Mouse (Mus musculus) lung, adult 2 months (tissue): ENCODE results near the gene Tap2. TPM values are rescaled to one million over a fixed set of nuclear protein-coding genes. Genes with fewer than 3 reads are reported as not detected.
A peak's percentile ranks its signal among the peaks of the same experiment; 100 is the strongest.
"Not testable (repeated sequence)": the region's sequence is repeated elsewhere in the genome, so short reads cannot be mapped to it uniquely, and the experiment has no call there.

Experiments
- DNase-seq: peaks from one replicate; pipeline ENCODE4 v3.0.0; 2022
- H3K4me1 ChIP-seq: fragments of 200-500 bp; 2 replicates; pipeline ENCODE4 v1.6.1; 2011; ENCODE audit warnings: low read length; ENCODE audit not compliant: control insufficient read depth, insufficient read depth
- H3K4me3 ChIP-seq: fragments of 200-500 bp; replicated peaks from 2 replicates; pipeline ENCODE3; 2011; ENCODE audit warnings: low read depth, mild to moderate bottlenecking, control low read depth, low read length; ENCODE audit errors: extremely low read depth
- CTCF ChIP-seq: fragments of 200-500 bp; IDR thresholded peaks from 2 replicates; pipeline ENCODE4 v1.5.1; 2011; ENCODE audit warnings: mild to moderate bottlenecking, low read length, control low read depth; ENCODE audit not compliant: insufficient read depth
- POLR2A ChIP-seq: fragments of 200-500 bp; IDR thresholded peaks from 2 replicates; pipeline ENCODE4 v1.6.1; 2011; ENCODE audit warnings: low read depth, mild to moderate bottlenecking, control low read depth, low read length, borderline replicate concordance; ENCODE audit errors: extremely low read depth
- WGBS: fragments of 180-500 bp; shearing (Covaris S2); methylation state at CpG from one replicate; pipeline ENCODE4 v1.1.7; 2018; 5-methylcytosine and 5-hydroxymethylcytosine counted together
- polyA plus RNA-seq: library from polyadenylated mRNA; depleted of rRNA; stranded (reverse); fragments of >200 nt; gene quantifications from 2 replicates; pipeline ENCODE4 v1.2.3, GENCODE M21; 2012

Gene Tap2
- polyA plus RNA-seq, 1 experiment, result 68.8 TPM

- peak; percentile 40; the same call in 1 of the 2 replicates for TF ChIP-seq CTCF
- TF ChIP-seq POLR2A, result no peak
- H3K4me3 ChIP-seq, result no peak overlapping the region
- no peak for DNase-seq
- H3K4me1 ChIP-seq, result 0 out of 2 replicates have a peak, but pooled peaks cover 5% of the 10 kb centered on the region
- WGBS, result 53% methylated on average over 3 of the region's 3 CpGs
Measured at GRCm38 (mm10) chr17:34209680-34210079, 6.4 kb downstream of the Tap2 start.

DNA sequence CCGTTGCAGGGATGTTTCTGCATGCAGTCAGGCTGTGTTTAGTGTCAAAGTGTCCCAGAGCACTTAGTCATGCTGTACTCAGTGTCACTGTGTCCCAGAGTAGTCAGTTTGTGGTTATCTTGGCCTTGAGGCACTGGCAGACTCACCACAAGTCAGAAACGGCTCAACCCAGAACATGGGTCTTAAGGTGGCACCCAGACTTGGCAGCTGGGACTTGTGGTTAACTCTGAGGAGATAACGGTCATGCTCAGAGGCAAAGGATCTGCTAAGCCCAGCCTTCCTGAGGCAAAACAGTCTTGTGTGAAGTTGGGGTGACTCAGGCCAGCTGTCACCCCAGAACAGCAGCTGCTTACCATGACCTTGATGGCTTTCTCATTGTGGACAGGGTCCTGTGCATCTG, 7.3 kb downstream of the Tap2 start:
- Histone ChIP-seq H3K4me1 (0 out of 2 replicates have a peak, but pooled peaks cover 2% of the 10 kb centered on the region), H3K4me3 (no peak overlapping the region)
- WGBS, result 65% methylated on average over 3 of the region's 3 CpGs
- TF ChIP-seq POLR2A (no peak), CTCF (no peak)
- DNase-seq, result no peak

GRCm38 (mm10) chr17:34211746-34212365, 8.5 kb downstream of the Tap2 start:
- Histone ChIP-seq H3K4me3 (no peak overlapping the region), H3K4me1 (no peaks in the 10 kb centered on the region)
- TF ChIP-seq CTCF (no peak), POLR2A (no peak)
- 49% methylated on average over 23 of the region's 23 CpGs for WGBS
- DNase-seq, result no peak

- no peaks in the 10 kb centered on the region for H3K4me1 ChIP-seq
- H3K4me3 ChIP-seq, result no peak overlapping the region
- WGBS, result 72% methylated on average over 21 of the region's 21 CpGs
- no peak for TF ChIP-seq CTCF
- TF ChIP-seq POLR2A, result no peak
- no peak for DNase-seq
Measured at GRCm38 (mm10) chr17:34213936-34214335, 10.6 kb downstream of the Tap2 start.

GRCm38 (mm10) chr17:34215176-34215575, 11.8 kb downstream of the Tap2 start:
- DNase-seq, result no peak
- no peaks in the 10 kb centered on the region for H3K4me1 ChIP-seq
- TF ChIP-seq CTCF (no peak), POLR2A (no peak)
- no peak overlapping the region for H3K4me3 ChIP-seq
- WGBS, result 89% methylated on average over 12 of the region's 12 CpGs

- TF ChIP-seq POLR2A, result no peak
- no peak for TF ChIP-seq CTCF
- Histone ChIP-seq H3K4me1 (no peaks in the 10 kb centered on the region), H3K4me3 (no peak overlapping the region)
- 80% methylated on average over 8 of the region's 8 CpGs for WGBS
- no peak for DNase-seq
Measured at GRCm38 (mm10) chr17:34217216-34217928, 14.0 kb downstream of the Tap2 start.

DNA sequence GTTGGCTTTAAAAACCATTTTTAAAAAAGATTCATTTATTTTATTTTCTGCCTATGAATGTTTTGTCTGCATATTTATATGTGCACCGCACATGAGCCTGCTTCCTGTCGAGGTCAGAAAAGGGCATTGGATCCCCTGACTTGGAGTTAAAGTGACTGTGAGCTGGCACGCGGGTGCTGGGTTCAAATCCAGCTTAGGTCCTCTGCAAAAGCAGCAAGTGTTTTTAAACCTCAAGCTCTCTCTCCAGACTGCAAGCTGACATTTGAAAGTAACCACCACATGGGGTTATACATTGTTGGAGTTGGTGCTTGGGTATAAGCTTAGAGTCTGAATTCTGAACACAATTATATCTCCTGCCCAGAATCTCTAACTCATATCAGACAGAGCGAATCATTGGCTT, 14.7 kb downstream of the Tap2 start:
- Histone ChIP-seq H3K4me1 (no peaks in the 10 kb centered on the region), H3K4me3 (no peak overlapping the region)
- no peak for TF ChIP-seq CTCF
- TF ChIP-seq POLR2A, result no peak
- 81% methylated on average over 5 of the region's 5 CpGs for WGBS
- DNase-seq, result no peak

DNA sequence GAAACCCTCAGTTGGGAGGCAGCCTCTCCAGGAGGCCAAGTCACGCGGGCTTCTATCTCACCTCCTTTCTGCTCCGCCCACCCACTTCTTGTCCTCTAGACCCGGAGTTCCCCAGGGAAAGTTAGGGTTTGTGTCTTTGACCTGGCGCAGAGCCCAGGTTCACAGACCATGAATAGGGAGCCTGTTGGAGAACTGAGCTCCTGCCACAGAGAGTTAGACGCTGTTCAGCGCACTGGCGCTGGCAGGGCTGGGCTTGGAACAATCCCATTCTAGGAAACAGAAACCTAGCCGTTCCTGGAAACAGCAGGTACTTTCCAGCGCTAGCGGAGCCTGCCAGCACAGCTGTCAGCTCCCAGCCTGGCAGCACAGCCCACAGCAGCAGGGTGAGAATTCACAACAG, 15.3 kb downstream of the Tap2 start:
- H3K4me1 ChIP-seq, result no peaks in the 10 kb centered on the region
- peak overlapping the region; percentile 40 for H3K4me3 ChIP-seq
- DNase-seq, result peak; percentile 71
- TF ChIP-seq CTCF, result no peak
- no peak for TF ChIP-seq POLR2A
- WGBS, result 42% methylated on average over 11 of the region's 11 CpGs

- H3K4me1 ChIP-seq, H3K4me3 ChIP-seq: not testable (repeated sequence)
- peak; percentile 68 for TF ChIP-seq CTCF
- peak; percentile 63 for DNase-seq
- WGBS, result 82% methylated on average over 9 of the region's 11 CpGs
Measured at GRCm38 (mm10) chr17:34219096-34219495, 15.8 kb downstream of the Tap2 start.

DNA sequence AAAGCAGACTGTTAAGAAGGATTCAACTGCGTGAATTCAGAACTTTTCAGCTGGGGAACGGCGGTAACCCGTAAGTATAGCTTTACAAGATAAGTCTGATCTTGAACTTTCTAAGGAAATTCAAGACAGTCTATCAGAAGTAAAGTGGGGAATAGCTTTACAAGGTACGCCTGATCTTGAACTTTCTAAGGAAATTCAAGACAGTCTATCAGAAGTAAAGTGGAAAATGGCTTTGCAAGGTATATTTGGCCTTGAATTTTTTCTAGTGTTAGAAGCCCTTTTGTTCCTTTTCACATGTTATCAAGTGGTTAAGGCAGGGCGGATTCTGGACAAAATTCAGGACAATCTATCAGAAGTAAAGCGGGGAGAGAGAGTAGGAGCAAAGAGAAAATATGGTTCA, 16.5 kb downstream of the Tap2 start:
- 99% methylated on average over 6 of the region's 7 CpGs for WGBS
- not testable (repeated sequence) for H3K4me1 ChIP-seq, H3K4me3 ChIP-seq, DNase-seq

GRCm38 (mm10) chr17:34220401-34220800, 17.1 kb downstream of the Tap2 start:
- not testable (repeated sequence) for H3K4me3 ChIP-seq, H3K4me1 ChIP-seq, DNase-seq
- WGBS, result 93% methylated on average over 7 of the region's 16 CpGs
